Mouse (Mus musculus) common myeloid progenitor, adult 5-6 weeks (primary cell): ENCODE results near the gene Alg14. TPM values are rescaled to one million over a fixed set of nuclear protein-coding genes. Genes with fewer than 3 reads are reported as not detected.

Source experiments
- ATAC-seq: replicated peaks from 2 replicates; pipeline ENCODE4 v1.8.0; 2016; ENCODE audit warnings: low read depth, mild to moderate bottlenecking, moderate TSS enrichment, inconsistent platforms; ENCODE audit not compliant: poor library complexity, severe bottlenecking
- total RNA-seq: library from RNA; stranded (forward); fragments of 200-1000, 187-1606 nt; gene quantifications from 2 replicates; pipeline ENCODE4 v1.2.3, GENCODE M21; 2017

Alg14 gene
- total RNA-seq: 12.1 TPM in 2 replicates

DNA sequence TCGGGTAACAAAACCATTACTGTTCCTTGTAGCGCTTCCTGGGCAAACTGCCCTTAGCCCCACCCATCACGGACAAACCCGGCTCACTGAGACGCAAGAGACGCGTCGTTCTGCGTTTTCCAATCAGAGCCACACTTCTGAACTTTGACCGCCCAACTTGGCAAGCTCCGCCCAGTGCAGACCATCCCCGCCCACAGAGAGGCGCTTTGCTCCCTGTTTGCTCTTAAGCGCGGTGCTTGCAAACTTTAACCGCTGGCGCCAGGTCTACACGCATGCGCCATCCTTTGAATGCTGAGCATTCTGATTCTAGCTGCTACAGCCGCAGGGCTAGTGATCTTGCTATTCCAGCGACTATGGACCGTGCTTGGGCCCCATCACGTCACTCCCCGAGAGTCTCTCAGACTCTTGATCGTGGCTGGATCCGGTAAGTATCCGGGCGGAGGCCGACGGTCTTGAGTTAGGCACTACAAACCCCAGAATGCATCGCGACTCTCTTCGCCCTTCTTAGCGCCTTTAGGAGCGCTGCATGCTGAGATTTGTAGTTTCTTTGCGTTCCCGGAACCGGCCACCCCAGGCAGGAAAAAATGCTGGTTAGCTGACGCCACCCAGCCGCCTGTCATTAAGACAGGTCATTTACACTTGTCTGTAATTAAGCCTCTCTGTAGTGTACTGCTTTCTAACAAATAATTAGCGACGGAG, at the start of gene Alg14:
TSS of gene Alg14 (plus strand) at position 214 of the 699 bp plus-strand sequence.
- ATAC-seq: peak; percentile 95

DNA sequence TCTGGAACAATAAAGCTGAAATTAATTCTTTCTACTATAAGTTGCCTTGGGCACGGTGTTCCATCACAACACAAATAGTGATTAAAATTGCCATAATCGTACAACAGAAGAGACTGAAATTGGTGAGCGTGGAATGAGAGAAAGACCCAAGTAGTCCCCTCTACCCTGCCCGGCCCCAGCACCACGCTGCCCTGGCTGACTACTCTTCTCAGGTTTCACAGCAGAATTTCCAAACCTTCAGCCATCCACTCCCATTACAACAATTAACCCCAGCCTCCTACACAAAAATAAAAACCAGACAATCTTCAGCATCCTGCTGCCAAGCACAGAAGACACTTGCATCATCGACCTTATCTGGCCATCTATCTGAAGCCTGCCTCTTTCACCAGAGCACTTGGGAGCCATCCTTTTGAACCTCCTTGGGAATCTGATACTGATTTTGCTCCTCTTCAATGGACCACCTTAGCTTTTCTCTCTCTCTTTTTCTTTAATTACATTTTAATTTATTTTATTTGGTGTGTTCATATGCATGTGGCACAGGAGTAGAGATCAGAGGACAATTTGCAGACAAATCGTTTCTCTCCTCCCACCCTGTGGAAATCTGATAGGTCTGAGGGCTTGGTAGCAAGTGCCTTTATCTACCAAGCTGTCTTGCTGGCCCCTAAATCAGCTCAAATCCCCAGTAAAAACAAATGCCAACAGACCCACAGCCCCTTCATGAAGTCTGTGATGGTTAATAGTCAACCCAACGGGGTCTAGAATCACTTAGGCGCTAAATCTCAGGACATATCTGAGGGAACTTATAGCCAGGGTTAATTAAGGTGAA, 49.2 kb upstream of the Alg14 start:
- ATAC-seq: peak; percentile 27

DNA sequence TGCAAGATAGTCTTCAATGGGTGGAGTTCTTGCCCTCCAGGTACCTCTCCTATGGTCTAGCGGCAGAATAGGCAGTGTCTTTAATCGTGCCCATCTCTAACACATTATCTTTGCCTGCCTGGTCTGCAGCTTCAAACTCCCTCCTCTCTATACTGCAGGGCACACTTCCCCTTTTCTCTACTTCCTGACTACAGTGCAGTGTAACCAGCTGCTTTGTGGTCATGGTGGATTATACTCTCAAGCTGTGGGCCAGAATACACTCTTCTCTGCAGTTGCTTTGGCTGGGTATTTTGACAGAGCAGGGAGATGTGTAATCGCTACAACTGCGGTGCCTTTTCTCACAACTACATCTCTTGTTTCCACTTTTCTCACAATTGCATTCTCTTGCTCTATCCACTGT, 48.6 kb upstream of the Alg14 start:
- peak; percentile 99 for ATAC-seq

DNA sequence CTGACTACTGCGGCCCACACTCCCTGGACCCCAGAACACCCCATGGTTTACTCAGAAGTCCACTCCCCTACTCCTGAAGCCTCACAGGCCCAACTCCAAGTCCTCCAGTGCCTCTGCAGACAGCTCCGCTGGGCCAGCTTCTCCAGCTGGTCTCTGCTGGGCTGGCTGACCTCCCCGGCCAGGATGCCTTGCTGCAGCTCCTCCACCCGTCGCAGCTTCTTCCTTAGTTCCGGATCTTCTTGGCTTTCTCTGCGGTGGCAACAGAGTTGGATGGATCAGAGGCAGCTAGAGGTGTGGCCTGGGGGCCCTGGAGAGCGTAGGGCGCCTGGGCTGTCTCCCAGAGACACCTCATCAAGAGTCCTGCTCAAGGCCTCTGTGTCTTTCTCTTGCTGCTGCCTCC, 41.5 kb upstream of the Alg14 start:
- no peak for ATAC-seq

DNA sequence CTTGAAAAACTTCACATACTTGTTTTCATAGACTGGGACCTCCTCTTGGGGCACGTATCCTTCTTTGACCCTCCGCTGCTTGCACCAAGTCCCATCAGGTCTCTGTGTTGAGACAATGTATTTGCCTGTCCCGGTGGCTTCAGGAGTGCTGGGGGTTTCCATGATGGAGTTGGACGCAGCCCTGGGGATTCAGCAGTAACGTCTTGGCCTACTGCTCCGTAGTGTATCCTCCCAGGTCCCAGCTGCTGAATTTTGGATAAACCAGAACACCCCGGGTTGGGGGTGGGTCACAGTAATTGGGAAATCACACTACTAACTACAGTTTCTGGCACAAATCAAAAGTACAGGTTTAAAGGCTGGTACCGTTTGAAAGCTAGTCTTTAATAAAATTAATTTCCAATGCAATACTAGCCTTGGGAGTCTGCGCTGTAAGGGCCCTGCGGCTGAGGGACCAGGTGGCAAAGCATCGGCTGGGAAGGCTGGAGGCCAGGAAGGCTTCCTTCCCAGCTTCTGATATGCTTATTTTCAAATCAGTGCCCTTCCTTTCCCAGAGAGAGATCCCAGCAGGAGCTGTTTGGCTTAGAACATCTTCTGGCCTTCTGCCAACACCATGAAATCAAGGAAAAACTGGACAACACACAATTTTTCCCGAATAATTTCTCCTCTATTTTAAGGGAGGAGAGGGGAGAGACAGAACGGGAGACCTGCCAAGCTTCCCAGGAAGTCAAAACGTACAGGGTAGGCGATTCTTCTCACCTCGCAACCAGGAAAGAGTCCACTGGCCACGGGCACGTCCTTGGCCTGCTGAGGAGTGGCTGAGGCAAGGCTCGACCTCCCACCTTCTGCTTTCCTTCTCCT, 40.8 kb upstream of the Alg14 start:
- no peak for ATAC-seq

DNA sequence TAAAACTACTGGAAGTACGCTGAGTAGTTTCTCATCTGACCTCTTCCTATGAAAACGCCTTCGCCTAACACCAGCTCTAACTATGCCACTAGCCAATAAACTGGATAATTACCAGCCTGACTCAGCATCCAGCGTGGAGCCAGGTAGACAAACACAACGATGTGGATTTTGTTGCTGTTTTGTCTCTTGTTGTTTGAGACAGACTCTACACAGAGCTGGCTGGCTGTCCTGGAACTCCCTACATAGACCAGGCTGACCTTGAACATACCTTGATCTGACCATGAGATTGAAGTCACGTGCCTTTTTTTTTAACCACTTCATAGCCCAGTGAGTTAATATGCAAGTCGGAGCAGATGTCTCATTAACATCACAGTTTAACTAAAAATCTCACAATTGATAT, 36.1 kb upstream of the Alg14 start:
- no peak for ATAC-seq

DNA sequence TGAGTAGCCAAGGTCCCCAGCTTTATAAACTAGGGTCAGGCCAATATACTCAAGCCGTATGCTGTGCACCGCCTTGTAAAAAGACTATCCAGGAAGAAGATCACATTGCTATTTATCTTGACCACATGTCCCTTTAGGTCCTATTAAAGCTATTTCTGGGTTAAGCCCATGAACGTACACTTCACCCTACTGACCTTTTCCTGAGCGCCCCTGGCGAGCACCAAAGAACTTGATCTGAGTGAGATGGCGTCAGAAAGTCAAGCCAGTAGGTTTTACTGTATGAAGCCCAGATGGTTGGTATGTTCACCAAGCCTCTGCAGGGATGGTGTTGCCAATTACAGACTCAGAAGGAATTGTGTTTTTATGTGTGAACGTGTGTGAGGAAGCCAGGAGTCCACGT, 35.4 kb upstream of the Alg14 start:
- no peak for ATAC-seq

DNA sequence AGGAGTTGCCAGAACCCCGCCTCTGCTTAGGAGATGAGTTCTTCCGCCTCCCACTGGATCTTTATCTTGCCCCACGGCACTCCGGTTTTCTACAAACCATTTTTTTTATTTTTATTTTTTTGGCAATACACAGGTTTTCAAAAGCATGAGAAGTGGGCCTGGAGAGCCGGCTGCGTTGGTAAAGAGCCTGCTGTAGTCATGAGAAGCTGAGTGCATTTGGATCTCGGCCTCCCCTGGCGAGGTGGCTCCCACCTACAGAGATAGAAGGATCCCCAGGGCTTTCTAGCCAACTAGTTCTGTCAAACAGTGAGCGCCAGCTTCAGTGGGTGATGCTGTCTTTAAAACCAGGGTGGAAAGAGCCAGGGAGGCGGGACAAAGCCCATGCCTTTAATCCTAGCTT, 34.2 kb upstream of the Alg14 start:
- no peak for ATAC-seq

DNA sequence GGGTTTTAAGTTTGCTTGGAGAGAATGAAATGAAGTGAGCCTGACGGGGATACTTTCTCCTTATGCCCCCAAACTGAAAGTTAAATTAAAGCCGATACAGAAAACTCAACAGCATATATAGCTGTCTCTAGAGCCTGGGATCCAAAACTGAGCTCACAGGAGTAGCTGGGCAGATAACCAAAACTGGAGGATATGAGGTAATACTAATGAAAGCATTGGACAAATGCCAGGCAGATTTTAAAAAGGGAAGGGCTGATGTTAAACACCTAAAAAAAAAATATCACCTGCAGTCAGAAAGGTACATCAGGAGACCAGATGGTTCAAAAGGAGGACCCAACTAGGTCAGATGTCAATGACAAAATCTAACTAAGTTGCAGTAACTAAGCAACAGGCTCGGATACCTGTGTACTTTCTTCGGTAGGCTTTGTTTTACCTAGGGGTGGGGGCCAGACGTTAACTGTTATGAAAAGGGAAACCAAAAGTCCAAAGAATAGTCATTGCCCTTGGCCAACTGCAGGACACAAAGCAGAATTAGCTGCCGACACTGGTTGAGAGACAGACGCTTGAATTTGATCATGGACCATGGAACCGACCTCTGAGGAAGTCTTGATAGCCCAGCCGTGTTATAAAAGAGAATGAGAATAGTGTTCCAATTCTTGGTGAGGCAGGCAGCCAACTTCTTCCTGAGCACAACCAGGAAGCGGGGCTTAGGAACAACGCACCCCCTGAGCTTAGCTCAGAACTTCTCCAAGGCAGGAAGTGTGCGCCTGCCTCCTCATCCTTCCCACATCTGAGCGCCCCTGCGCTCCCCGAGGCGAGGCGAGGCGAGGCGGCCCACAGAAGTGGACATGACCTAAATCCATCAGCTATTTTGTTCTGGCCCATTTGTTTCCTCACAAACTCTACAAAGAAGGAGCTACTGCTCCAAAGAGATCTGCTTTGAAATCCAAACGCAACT, 32.8 kb upstream of the Alg14 start:
- peak; percentile 23; the same call in 1 of the 2 replicates for ATAC-seq

DNA sequence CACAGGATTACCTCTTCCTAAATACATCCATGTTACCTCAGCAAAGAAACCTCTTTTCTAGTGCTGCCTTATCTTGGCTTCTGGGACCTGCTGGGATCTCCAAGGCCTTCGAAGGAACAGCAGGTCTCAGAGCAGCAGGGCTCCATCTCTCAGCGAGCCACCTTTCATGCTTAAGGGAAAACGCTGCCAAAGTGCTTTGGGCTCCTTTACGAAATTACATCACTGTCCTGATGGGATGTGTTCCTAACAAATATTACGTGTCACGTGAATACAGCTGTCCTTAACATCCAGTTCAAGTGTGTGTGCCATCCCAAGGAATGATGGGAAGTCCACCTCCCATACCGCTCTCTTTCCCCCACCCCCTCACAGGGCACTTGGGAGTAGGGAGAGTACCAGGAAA, 31.5 kb upstream of the Alg14 start:
- no peak for ATAC-seq

DNA sequence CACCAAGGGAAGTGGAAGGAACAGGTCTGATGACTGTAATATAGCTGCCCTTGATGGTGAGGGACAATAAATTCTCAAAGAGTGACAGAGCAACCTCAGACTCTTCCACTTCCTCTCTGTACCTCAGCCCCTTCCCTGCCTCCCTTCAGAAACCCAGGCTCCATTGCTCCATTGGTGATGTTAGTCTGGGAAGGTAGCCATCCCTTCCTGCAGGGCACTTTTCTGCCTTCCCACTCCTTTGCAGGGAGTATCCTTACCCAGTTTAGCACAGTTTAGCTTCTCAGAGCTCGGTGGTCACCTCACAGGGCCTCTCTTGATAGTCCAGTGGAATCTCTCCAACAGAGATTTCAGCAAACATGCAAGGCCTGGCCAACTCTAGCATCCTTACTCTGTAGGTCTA, 30.7 kb upstream of the Alg14 start:
- ATAC-seq: no peak

DNA sequence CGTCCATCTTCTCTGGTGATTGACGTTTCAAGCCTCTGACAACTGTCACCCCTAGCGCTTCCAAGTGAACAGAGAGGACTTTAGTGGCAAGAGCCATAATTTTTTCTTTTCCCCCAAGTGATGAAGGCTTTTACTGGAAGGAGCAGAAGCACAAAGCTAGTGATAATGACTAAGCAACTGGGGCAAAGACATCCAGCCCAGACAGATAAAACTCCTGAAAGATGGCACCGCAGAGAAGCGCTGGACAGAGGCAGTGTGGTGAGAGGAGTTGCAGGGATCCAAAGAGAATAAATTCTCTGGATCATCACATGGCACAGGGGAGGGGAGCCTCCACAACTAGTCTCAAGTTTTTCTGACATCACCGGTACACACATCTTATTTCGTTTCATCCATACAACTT, 30.3 kb upstream of the Alg14 start:
- ATAC-seq: no peak

DNA sequence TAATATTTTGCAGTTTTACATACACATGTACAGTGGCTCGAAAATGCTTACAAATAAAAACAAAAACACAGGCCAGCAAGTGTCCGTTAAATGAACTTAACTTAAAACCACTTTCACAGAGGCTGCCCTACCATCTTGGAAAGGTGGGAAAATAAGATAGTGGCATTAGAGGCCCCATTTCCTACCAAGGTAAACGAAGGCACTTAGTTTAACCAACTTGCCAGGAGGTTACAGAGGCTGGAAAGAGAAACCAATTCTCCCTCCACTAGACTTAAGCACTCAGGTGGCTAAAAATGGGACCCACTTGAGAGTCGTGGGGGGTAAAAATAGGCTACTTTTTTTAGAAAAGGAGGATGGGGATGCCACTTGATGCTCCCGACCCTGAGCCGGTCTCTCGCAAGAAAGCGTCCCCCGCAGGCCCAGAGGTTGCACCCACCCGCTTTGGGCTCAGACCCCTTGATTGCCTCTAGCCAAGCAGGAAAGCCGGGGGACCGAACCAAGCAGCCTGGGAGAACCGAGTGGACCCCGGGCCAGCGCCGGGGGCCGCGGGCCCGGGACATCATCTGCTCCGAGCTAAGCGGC, 29.5 kb upstream of the Alg14 start:
- no peak for ATAC-seq

DNA sequence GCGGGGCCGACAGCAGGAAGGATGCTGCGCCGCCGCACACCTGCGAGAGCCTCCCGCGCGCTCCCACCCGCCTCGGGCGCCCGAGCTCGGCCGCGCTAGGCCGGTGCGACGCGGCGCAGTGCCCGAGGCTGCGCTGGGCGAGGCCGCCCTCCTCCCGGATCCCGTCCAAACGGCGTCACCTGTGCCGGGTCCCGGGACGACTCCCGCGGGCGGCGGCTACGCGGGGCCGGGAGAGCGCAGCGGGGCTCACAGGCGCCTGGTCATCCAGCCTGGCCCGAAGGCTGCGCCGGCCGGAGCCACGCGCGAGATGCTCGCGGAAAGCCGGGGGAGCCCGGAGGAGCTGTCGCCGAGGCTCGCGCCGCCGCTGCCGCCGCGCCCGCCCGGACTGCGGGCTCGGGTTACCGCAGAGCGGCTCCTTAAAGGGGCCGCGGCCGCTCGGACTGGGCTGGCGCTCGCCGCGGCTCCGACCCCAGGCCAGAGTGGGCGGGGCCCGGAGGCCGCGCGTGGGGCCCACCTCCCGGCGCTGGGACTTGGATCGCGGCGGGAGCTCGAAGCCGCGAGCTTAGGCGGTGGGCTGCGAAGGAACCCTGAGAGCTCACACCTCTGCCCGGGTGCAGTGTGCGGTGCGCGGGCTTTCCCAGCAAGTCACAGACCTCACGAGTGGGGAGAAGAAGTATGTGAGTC, 28.9 kb upstream of the Alg14 start:
- ATAC-seq: peak; percentile 34

DNA sequence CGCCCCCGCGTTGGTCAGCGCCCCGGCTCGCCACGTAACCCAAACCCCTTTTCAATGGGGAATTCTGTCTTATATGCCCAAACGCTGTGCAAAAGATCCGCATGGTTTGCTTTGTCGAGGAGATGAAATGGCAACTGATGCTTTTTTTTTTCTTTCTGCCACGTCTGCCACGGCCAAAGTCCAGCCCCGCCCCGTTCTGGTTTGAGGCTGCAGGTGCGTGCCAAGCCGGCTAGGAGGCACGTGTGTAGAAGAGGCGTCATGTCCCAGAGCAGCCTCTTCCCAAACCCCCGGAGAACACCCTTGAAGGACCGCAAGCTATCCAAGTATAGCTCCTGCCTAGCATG, 28.4 kb upstream of the Alg14 start:
- ATAC-seq: peak; percentile 30

DNA sequence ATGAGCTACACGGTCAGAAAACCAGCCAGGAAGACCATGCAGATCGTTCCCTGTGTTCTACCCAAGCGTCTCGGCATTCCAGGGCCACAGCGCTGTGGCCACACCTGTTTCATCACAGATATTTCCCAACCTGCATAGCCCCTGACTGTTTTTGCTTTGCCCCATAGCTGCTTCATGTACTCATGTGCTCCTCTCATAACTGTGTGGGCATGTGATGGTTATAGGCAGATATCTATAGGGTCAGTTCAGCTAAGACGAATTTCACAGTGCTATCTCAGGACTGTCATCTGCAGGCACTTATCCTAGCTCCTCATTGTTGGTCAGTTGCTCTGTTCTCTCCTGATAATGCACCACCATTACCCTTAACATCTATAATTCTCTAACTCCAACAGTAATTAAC, 27.3 kb upstream of the Alg14 start:
- ATAC-seq: no peak; the same call in 1 of the 2 replicates

DNA sequence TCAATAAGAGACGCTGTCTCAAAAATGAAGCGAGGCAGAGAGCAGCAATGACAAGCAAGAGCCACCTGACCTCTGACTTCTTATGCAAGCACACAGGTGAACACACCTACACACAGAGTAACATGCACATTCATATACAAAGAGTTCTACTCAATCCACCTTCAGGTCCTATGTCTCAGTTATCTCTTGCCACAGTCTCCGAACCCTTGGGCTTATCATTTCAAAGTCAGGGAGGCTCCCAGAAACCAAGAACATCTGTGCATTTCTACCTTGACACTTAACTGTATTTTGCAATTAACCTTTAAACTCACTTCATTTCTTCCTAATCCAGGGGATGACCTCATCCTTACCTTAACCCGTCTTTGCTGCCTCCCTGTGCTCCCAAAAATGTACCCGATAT, 24.3 kb upstream of the Alg14 start:
- no peak for ATAC-seq

DNA sequence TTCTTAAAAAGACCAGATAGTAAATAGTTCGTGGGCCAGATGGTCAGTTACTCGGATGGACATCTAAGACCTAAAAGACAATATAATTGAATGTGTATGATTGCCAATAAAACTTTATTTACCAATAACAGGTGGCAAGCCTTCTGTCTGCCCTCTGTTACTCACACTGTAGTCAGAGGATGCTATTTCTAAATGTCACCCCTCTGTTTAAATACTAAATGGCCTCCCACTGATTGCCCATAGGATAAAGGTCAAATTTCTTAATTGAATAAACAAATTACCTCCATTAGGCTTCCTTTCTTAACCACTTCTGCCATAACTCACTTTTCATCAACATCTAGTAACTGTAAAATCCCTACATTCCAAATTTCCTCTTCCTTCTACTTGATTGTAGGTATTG, 19.0 kb upstream of the Alg14 start:
- ATAC-seq: no peak

DNA sequence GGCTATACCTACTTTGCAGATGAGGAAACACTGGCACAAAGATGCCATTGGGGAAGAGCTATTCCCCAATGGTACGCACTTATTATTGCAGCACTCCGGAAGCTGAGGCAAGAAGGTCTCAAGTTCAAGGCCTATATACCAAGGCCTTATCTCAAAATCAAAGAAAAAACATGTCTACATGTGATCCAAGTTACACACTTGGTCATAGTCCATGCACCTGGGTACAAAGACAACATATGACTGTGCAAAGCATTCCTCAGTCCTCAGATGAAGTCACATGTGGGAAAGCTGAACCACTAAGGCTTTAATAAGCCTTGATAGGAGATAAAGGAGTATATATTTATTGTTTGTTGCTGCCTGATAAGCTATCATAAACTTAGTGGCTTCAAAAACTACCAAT, 17.6 kb upstream of the Alg14 start:
- ATAC-seq: no peak
